Mouse (Mus musculus) embryonic fibroblast, embryonic 13.5 days (primary cell): ENCODE data around the gene Apol6.

Experiments
- CTCF ChIP-seq: IDR thresholded peaks from 2 replicates; pipeline ENCODE4 v1.5.1; 2011; ENCODE audit warnings: mild to moderate bottlenecking, control low read depth, low read length, moderate library complexity, borderline replicate concordance; ENCODE audit not compliant: insufficient read depth
- POLR2A ChIP-seq: IDR thresholded peaks from 2 replicates; pipeline ENCODE4 v1.6.1; 2011; ENCODE audit warnings: low read depth, mild to moderate bottlenecking, control low read depth, low read length, moderate library complexity

DNA sequence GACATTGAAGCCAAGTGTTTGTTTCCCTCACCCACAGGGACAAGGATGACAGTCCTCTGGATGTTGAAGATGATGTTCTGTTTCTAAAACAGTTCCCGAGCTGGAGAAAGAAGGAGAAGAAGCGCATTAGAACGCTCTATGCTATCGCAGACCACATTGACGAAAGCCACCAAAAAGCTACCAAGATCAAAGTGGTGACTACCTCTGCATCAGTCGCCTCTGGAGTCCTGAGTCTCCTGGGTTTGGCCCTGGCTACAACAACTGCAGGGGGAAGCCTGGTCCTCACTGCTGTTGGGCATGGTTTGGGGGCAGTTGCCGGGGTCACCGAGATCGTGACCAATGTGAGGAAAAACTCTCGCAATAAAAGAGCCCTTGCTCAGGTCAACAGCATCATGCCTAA lies 6.0 kb downstream of the Apol6 start, which contains the start of gene Mb:
- TF ChIP-seq CTCF, result no peak
- no peak for TF ChIP-seq POLR2A
